ENCODE assay signal across 9 mouse cellular contexts in the genomic region with DNA sequence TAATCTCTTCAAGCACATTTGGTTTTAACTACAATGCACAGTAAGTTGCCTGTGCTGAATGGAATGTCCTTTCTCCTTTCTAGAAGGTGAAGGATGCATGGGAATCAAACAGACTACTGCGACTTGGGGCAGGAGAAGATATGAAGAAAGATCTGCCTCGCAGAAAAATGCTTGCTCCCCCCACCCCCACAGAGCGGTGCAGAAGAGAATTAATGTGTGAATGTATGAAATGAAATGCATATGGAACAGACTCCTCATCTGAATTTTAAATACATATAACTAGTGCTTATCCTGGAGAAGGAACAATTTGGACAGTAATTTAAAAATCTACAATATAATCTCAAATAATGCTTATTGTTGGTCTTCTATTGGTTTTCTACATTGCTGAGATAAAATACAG.
"Had no signal": no experiment of that assay in that cellular context is flagged by ENCODE, and none has a peak within 500 bp of the region (broad histone marks: within the 10 kb centered on the region; RNA-seq: fewer than 3 reads in every experiment).

No protein-coding gene starts in this region.

- DNase-seq: retina, postnatal 1 day; right cerebral cortex, postnatal 25 days; spleen, adult 18-20 months; thymus, adult 18-20 months; thymus, adult 2 months; thymus, postnatal 14 days; thymus, postnatal 25 days; thymus, postnatal 36 days; thymus, postnatal 4 days had no signal
